In genomic region chr1:120168016-120168415, GRCm38 (mm10) we compare ENCODE assay signal across 16 mouse cellular contexts. TPM values are rescaled to one million over a fixed set of nuclear protein-coding genes. Genes with fewer than 3 reads are reported as not detected.
"Had no signal": no experiment of that assay in that cellular context is flagged by ENCODE, and none has a peak within 500 bp of the region (broad histone marks: within the 10 kb centered on the region; RNA-seq: fewer than 3 reads in every experiment).

No protein-coding gene starts in this region.

- H3K27me3 ChIP-seq: limb, embryonic 13.5 days; neural tube, embryonic 12.5 days had no signal

- H3K9me3 ChIP-seq: midbrain, embryonic 10.5 days; neural tube, embryonic 12.5 days had no signal

- H3K4me2 ChIP-seq: limb, embryonic 13.5 days; neural tube, embryonic 12.5 days had no signal

- H3K4me1 ChIP-seq: limb, embryonic 13.5 days; midbrain, embryonic 10.5 days; neural tube, embryonic 12.5 days had no signal

- DNase-seq: kidney, adult 18-20 months; kidney, postnatal 10 days; kidney, postnatal 4 days; left cerebral cortex, postnatal 4 days; lung, adult 18-20 months; lung, postnatal 4 days; midbrain, embryonic 14.5 days; right cerebral cortex, postnatal 14 days; thymus, postnatal 36 days had no signal

- H3K4me3 ChIP-seq: layer of hippocampus, adult 2 months; limb, embryonic 13.5 days; midbrain, embryonic 10.5 days; myocyte; neural tube, embryonic 12.5 days had no signal

- H3K27ac ChIP-seq: layer of hippocampus, adult 2 months; limb, embryonic 13.5 days; liver, embryonic 14.5 days; midbrain, embryonic 10.5 days; neural tube, embryonic 12.5 days had no signal

- H3K9ac ChIP-seq: limb, embryonic 13.5 days; liver, embryonic 14.5 days; neural tube, embryonic 12.5 days had no signal

- H3K36me3 ChIP-seq: limb, embryonic 13.5 days; midbrain, embryonic 10.5 days; neural tube, embryonic 12.5 days had no signal

RNA-seq across cellular contexts. Expression of gene 3110009E18Rik, which starts 47.0 kb away (rescaled TPM):
- polyA plus RNA-seq: small intestine, adult 2 months had no signal
